Mouse (Mus musculus) G1E (cell line): ENCODE results near the gene Prpsap2.

Experiments used
- CTCF ChIP-seq: IDR thresholded peaks from 2 replicates; pipeline ENCODE4 v1.5.1; 2012; ENCODE audit warnings: low read depth, low read length, inconsistent platforms, mixed read lengths
- GATA1 ChIP-seq: IDR thresholded peaks from 2 replicates; pipeline ENCODE4 v1.6.1; 2012; ENCODE audit warnings: borderline replicate concordance, low read length, inconsistent platforms, mixed read lengths
- TAL1 ChIP-seq: conservative IDR thresholded peaks from 2 replicates; pipeline ENCODE4 v1.6.1; 2012; ENCODE audit warnings: low read depth, low read length, inconsistent platforms, mixed read lengths

DNA sequence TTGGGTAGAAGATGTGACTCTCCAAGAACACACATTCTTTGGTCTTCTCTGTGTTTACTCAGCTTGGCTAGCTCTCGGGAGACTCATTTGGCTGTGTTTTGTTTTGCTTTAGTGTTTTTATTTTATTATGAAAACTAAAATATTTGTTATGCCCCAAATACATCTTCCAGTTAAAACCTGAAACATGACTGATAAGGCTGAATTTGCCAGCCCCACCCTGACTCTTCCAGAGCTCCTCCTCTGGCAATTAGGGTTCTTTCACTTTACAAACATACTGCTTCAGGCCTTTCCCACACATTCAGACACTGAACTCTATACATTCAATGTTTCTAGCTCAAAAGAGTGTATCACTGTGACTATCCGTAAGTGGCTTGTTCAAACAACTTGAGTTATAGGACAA is 4.7 kb downstream of the Prpsap2 start:
- no peak for TF ChIP-seq TAL1
- TF ChIP-seq CTCF, result no peak
- TF ChIP-seq GATA1, result no peak
